Mouse (Mus musculus) liver, adult 2 months (tissue): ENCODE results near the gene Snapin.
A peak's percentile ranks its signal among the peaks of the same experiment; 100 is the strongest.

Source experiments
- CTCF ChIP-seq: fragments of 200-500 bp; IDR thresholded peaks from 2 replicates; pipeline ENCODE4 v1.5.1; 2011; ENCODE audit warnings: low read depth, low read length, control low read depth
- POLR2A ChIP-seq: fragments of 200-500 bp; IDR thresholded peaks from 2 replicates; pipeline ENCODE4 v1.6.1; 2011; ENCODE audit warnings: low read length, control low read depth; ENCODE audit not compliant: insufficient read depth; ENCODE audit errors: extremely low read depth

- TF ChIP-seq POLR2A (0 out of 2 replicates have a peak, but pooled peaks have one; percentile 49), CTCF (peak; percentile 67)
These were observed 23.2 kb upstream of the Snapin start, which contains the start of the genes S100a1 and S100a13 for GRCm38 (mm10) chr3:90513796-90514590.
